Mouse (Mus musculus) limb, embryonic 15.5 days (tissue): Measurements from ENCODE around the gene Cyp2c65. TPM values are rescaled to one million over a fixed set of nuclear protein-coding genes. Genes with fewer than 3 reads are reported as not detected.
"Not testable (repeated sequence)": the region's sequence is repeated elsewhere in the genome, so short reads cannot be mapped to it uniquely, and the experiment has no call there.

ENCODE experiments used
- ATAC-seq: fragments of 200-750 bp; cut with Nextera tagmentation; 2 replicates; pipeline ENCODE4 v1.8.0; 2017; ENCODE audit warnings: low read depth, moderate TSS enrichment; ENCODE audit not compliant: insufficient number of reproducible peaks, low FRiP score, low TSS enrichment
- H3K27ac ChIP-seq: fragments of 300-500 bp; sonication (generic); 2 replicates; pipeline ENCODE4 v1.5.1; 2015; ENCODE audit warnings: moderate library complexity, mild to moderate bottlenecking, inconsistent platforms
- H3K27me3 ChIP-seq: fragments of 300-500 bp; sonication (generic); 2 replicates; pipeline ENCODE4 v1.6.1; 2015; ENCODE audit warnings: inconsistent platforms
- H3K36me3 ChIP-seq: fragments of 300-500 bp; sonication (generic); 2 replicates; pipeline ENCODE4 v1.6.1; 2015; ENCODE audit warnings: inconsistent platforms
- H3K4me1 ChIP-seq: fragments of 300-500 bp; sonication (generic); 2 replicates; pipeline ENCODE4 v1.6.1; 2015; ENCODE audit warnings: inconsistent platforms
- H3K4me2 ChIP-seq: fragments of 300-500 bp; sonication (generic); 2 replicates; pipeline ENCODE4 v1.6.1; 2015; ENCODE audit warnings: mild to moderate bottlenecking, inconsistent platforms
- H3K4me3 ChIP-seq: fragments of 300-500 bp; sonication (generic); 2 replicates; pipeline ENCODE4 v1.5.1; 2015; ENCODE audit warnings: mild to moderate bottlenecking, inconsistent platforms
- H3K9ac ChIP-seq: fragments of 300-500 bp; sonication (generic); 2 replicates; pipeline ENCODE4 v1.6.1; 2015; ENCODE audit warnings: inconsistent platforms
- H3K9me3 ChIP-seq: fragments of 300-500 bp; sonication (generic); 2 replicates; pipeline ENCODE4 v1.6.1; 2016; ENCODE audit warnings: inconsistent platforms
- WGBS: fragments of 180-500 bp; shearing (Covaris S2); methylation state at CpG from one replicate; pipeline ENCODE4 v1.1.7; 2015; 5-methylcytosine and 5-hydroxymethylcytosine counted together
- polyA plus RNA-seq: library from polyadenylated mRNA; unstranded; fragments of >200 nt; fragmentation: Nextera tagmentation; extraction: Ambion mirVana; gene quantifications from 2 replicates; pipeline ENCODE4 v1.2.1, GENCODE M21; 2015

Cyp2c65 gene
- polyA plus RNA-seq = not detected in 2 replicates

GRCm38 (mm10) chr19:39060719-39061118, at the start of gene Cyp2c65:
Cyp2c65 (plus strand) TSS chr19:39061015.
- no peak within 1 kb of the TSS for H3K9ac ChIP-seq
- H3K4me3 ChIP-seq = no peak within 1 kb of the TSS
- no peak for ATAC-seq
- H3K36me3 ChIP-seq = no peaks in the 10 kb centered on the region
- WGBS = 63% methylated on average over 2 of the region's 2 CpGs
- H3K4me2 ChIP-seq = no peak within 1 kb of the TSS
- H3K27me3 ChIP-seq = no peaks in the 10 kb centered on the region
- H3K9me3 ChIP-seq = no peaks in the 10 kb centered on the region
- no peaks in the 10 kb centered on the region for H3K4me1 ChIP-seq
- no peak within 1 kb of the TSS for H3K27ac ChIP-seq

GRCm38 (mm10) chr19:39057928-39058327, 2.9 kb upstream of the Cyp2c65 start:
- Histone ChIP-seq H3K27me3 (no peaks in the 10 kb centered on the region), H3K36me3 (no peaks in the 10 kb centered on the region), H3K9ac (no peak overlapping the region), H3K27ac (no peak overlapping the region), H3K4me3 (no peak overlapping the region), H3K9me3 (no peaks in the 10 kb centered on the region), H3K4me1 (no peaks in the 10 kb centered on the region), H3K4me2 (no peak overlapping the region)
- WGBS = 93% methylated on average over 1 of the region's 1 CpGs
- ATAC-seq = no peak

- not testable (repeated sequence) for H3K4me1 ChIP-seq, H3K36me3 ChIP-seq, H3K27ac ChIP-seq, H3K9ac ChIP-seq, H3K4me2 ChIP-seq, H3K27me3 ChIP-seq, H3K4me3 ChIP-seq, ATAC-seq
- 77% methylated on average over 2 of the region's 2 CpGs for WGBS
- H3K9me3 ChIP-seq = peaks cover 12% of the 10 kb centered on the region; the same call in 1 of the 2 replicates
These were observed 38.0 kb downstream of the Cyp2c65 start for GRCm38 (mm10) chr19:39098779-39099178.

GRCm38 (mm10) chr19:39113644-39114043, 52.8 kb downstream of the Cyp2c65 start, which contains the start of gene Cyp2c66:
Cyp2c66 (plus strand) TSS chr19:39113898.
- H3K4me3 ChIP-seq = no peak within 1 kb of the TSS
- no peaks in the 10 kb centered on the region for H3K4me1 ChIP-seq
- no peak for ATAC-seq
- H3K9me3 ChIP-seq = no peaks in the 10 kb centered on the region
- H3K36me3 ChIP-seq = no peaks in the 10 kb centered on the region
- H3K9ac ChIP-seq = no peak within 1 kb of the TSS
- H3K27ac ChIP-seq = no peak within 1 kb of the TSS
- H3K4me2 ChIP-seq = no peak within 1 kb of the TSS
- H3K27me3 ChIP-seq = no peaks in the 10 kb centered on the region
- 64% methylated on average over 1 of the region's 1 CpGs for WGBS

Other genes with a start within 250 kb of the Cyp2c65 start
- gene Noc3l, start 241.8 kb upstream of the Cyp2c65 start, polyA plus RNA-seq = 6.1 TPM in 2 replicates
- 2.4 and 2.8 TPM in 2 replicates for gene Tbc1d12, start 224.4 kb upstream of the Cyp2c65 start, polyA plus RNA-seq
- gene Hells, start 130.1 kb upstream of the Cyp2c65 start, polyA plus RNA-seq = 33.0 and 36.1 TPM in 2 replicates
- not detected in 2 replicates for gene Cyp2c55, start 54.0 kb upstream of the Cyp2c65 start, polyA plus RNA-seq
- gene Cyp2c66, start 52.9 kb downstream of the Cyp2c65 start, polyA plus RNA-seq = not detected in 2 replicates
- not detected in 2 replicates for gene Cyp2c29, start 208.4 kb downstream of the Cyp2c65 start, polyA plus RNA-seq